Mouse (Mus musculus): ENCODE measurements at regions not wholly inside any gene's neighbourhood (a gene's known extent, or its start where the extent isn't known, plus 50 kb on each side); places are given as distances from the start of the nearest gene placed in this dataset.

DNA sequence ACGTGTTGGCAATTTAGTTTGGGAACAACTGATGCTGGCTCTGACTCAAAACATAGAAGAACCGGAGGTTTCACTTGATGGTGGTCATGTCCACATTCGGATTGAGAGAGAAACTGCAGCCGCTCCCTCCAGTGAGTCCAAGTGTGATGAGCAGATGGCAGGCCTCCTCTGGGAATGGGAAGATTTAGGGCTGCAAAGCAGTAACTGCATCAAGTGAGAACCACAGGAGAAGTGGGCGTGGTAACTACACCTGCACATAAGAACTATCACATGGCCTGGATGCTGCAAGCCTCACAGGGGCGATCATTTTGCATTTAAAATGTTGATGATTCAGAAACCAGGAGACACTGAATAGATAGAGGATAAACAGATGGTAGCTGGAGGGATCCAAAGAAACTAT is 161.3 kb downstream of the Parm1 start:
- H3K27me3 ChIP-seq (ENCODE audit: control insufficient read depth, insufficient read depth, low read length): no peaks in the 10 kb centered on the region
- H3K27ac ChIP-seq (replicated peaks; ENCODE audit: insufficient read depth, low read depth, low read length): no peak overlapping the region
- no peak for TF ChIP-seq CTCF (IDR thresholded peaks at IDR 0.05; ENCODE audit: low read depth, low read length)
- H3K9ac ChIP-seq (ENCODE audit: low read depth, low read length): no peak overlapping the region
- H3K4me1 ChIP-seq (ENCODE audit: control insufficient read depth, insufficient read depth, low read length): no peaks in the 10 kb centered on the region
- no peak overlapping the region for H3K4me3 ChIP-seq (ENCODE audit: insufficient read depth, low read depth, low read length)
- WGBS: 84% methylated on average over 6 of the region's 6 CpGs
- no peak for DNase-seq (ENCODE audit: extremely low read depth, low read depth, low spot score)
- H3K36me3 ChIP-seq (ENCODE audit: control insufficient read depth, insufficient read depth, low read length): no peaks in the 10 kb centered on the region
- no peaks in the 10 kb centered on the region for H3K79me2 ChIP-seq (ENCODE audit: control insufficient read depth, insufficient read depth, low read length)

All from liver, adult 2 months (tissue).